Mouse (Mus musculus) embryonic fibroblast, embryonic 13.5 days (primary cell): ENCODE data around the gene Ypel5.

Source experiments
- CTCF ChIP-seq: IDR thresholded peaks from 2 replicates; pipeline ENCODE4 v1.5.1; 2011; ENCODE audit warnings: mild to moderate bottlenecking, control low read depth, low read length, moderate library complexity, borderline replicate concordance; ENCODE audit not compliant: insufficient read depth
- POLR2A ChIP-seq: IDR thresholded peaks from 2 replicates; pipeline ENCODE4 v1.6.1; 2011; ENCODE audit warnings: low read depth, mild to moderate bottlenecking, control low read depth, low read length, moderate library complexity

GRCm38 (mm10) chr17:72787886-72788436, 48.3 kb upstream of the Ypel5 start:
- no peak for TF ChIP-seq CTCF
- TF ChIP-seq POLR2A: no peak
